Mouse (Mus musculus): Measurements from ENCODE around the gene Dop1a. TPM values are rescaled to one million over a fixed set of nuclear protein-coding genes. Genes with fewer than 3 reads are reported as not detected.

The Dop1a gene
- polyA plus RNA-seq, 1 experiment from 2014 or later: 15.3 TPM

DNA sequence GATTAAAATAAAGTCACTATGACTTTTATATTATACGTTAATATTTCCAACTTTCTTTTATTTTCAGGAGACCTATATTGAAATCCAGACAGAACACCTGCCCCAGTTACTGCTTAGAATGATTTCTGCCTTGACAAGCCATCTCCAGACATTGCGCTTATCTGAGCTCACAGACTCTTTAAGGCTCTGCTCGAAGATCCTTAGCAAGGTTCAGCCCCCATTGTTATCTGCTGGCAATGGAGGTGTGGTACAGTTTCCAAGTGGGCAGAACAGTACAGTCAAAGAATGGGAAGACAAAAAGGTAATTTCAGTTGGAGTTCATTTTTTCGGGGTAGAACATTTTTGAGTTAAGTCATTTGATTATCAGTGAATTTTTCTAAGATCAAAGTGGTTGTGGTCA, 40.5 kb downstream of the Dop1a start:
- no peak for ATAC-seq (ENCODE audit: insufficient number of reproducible peaks, insufficient read depth, low FRiP score, low TSS enrichment)
- H3K4me1 ChIP-seq: no peaks in the 10 kb centered on the region
- H3K9ac ChIP-seq: no peak overlapping the region
- no peaks in the 10 kb centered on the region for H3K9me3 ChIP-seq
- no peaks in the 10 kb centered on the region for H3K27me3 ChIP-seq
- WGBS: 84% methylated on average over 4 of the region's 4 CpGs
- no peaks in the 10 kb centered on the region; the same call in 1 of the 2 replicates for H3K36me3 ChIP-seq
- no peak overlapping the region for H3K4me2 ChIP-seq (replicated peaks)
- no peak overlapping the region for H3K4me3 ChIP-seq
- H3K27ac ChIP-seq: no peak overlapping the region

DNA sequence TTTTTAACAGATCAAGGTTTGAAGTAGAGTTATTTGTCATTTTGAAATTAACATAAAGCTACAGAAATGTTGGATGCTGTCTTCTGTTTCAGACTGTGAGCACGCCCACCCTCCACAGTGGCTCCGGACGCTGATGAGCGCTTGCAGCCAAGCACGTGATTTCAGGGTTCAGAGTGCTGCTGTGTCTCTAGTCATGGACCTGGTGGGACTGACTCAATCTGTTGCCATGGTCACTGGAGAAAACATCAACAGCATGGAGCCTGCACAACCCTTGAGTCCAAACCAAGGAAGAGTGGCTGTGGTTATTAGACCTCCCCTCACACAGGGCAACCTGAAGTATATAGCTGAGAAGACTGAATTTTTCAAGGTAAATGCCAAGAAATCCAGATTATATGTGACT, 46.8 kb downstream of the Dop1a start:
- 88% methylated on average over 5 of the region's 5 CpGs for WGBS
- no peak for ATAC-seq (ENCODE audit: insufficient number of reproducible peaks, insufficient read depth, low FRiP score, low TSS enrichment)
- peaks cover 18% of the 10 kb centered on the region for H3K36me3 ChIP-seq
- H3K4me2 ChIP-seq (replicated peaks): no peak overlapping the region
- no peak overlapping the region for H3K27ac ChIP-seq
- H3K27me3 ChIP-seq: no peaks in the 10 kb centered on the region
- no peaks in the 10 kb centered on the region for H3K4me1 ChIP-seq
- no peak overlapping the region for H3K9ac ChIP-seq
- no peaks in the 10 kb centered on the region for H3K9me3 ChIP-seq
- no peak overlapping the region for H3K4me3 ChIP-seq

DNA sequence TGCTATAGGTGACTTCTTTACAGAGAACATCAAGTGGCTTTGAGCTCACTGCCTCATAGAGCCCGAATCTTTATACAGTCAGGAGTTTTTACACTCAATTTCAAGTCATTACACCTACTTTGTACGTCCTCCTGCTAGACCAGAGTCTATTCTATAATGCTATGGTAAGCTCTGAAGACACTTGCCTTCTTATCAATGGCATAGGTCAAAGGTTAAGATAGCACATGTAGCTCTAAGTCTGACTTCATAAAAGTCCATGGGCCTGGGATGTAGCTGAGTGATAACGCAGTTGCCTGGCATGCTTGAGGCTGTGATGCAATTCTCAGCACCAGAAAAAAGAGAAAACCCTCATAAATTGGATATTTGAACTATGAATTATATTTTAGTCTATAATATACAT, 47.4 kb downstream of the Dop1a start:
- H3K4me1 ChIP-seq: no peaks in the 10 kb centered on the region
- no peak overlapping the region for H3K27ac ChIP-seq
- ATAC-seq (ENCODE audit: insufficient number of reproducible peaks, insufficient read depth, low FRiP score, low TSS enrichment): no peak
- no peak overlapping the region for H3K4me2 ChIP-seq (replicated peaks)
- 90% methylated on average over 3 of the region's 3 CpGs for WGBS
- no peak overlapping the region for H3K4me3 ChIP-seq
- no peaks in the 10 kb centered on the region for H3K27me3 ChIP-seq
- no peak overlapping the region for H3K9ac ChIP-seq
- peaks cover 18% of the 10 kb centered on the region for H3K36me3 ChIP-seq
- no peaks in the 10 kb centered on the region for H3K9me3 ChIP-seq

DNA sequence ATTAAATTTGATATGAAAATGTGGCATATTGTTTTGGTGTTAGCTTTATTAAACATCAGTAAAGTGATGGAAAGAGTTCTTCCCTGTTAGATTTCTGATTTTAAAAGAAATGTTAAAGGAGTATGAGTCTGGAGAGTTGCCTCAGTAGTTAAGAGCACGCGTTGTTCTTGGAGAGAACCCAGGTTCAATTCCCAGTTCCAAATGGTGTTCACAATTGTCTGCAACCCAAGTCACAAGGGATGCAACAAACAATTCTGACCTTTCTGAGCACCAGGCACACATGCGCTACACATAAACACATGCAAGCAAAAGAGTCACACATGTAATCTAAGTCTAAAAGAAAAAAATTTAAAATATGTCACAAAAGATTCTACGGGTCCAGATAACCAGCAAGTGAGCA, 47.8 kb downstream of the Dop1a start:
- Histone ChIP-seq H3K4me1 (no peaks in the 10 kb centered on the region), H3K36me3 (peaks cover 18% of the 10 kb centered on the region), H3K27ac (no peak overlapping the region), H3K4me3 (no peak overlapping the region), H3K27me3 (no peaks in the 10 kb centered on the region), H3K9ac (no peak overlapping the region), H3K4me2 (replicated peaks) (no peak overlapping the region), H3K9me3 (no peaks in the 10 kb centered on the region)
- ATAC-seq (ENCODE audit: insufficient number of reproducible peaks, insufficient read depth, low FRiP score, low TSS enrichment): no peak
- WGBS: 95% methylated on average over 4 of the region's 4 CpGs

DNA sequence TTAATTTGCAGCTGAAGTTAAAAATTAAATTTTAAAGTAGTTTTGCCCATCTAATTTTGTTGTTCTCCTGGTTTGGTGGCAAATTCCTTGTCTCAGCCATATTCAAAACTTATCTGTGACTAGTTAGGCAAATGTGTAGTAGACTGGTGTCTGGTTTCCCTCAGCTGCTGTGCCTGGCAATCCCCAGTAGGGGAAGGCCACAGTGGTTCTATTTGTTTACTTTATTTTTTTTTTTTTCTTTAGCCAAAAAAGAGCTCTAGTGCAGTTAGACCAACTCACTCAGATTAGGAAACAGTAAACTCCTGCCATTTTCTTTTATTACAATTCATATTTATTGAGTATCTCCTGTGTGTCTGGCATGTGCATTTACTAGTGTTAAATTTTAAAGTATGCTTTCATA, 55.4 kb downstream of the Dop1a start:
- Histone ChIP-seq H3K4me3 (no peak overlapping the region), H3K9me3 (no peaks in the 10 kb centered on the region), H3K27me3 (no peaks in the 10 kb centered on the region), H3K36me3 (peaks cover 17% of the 10 kb centered on the region), H3K4me2 (replicated peaks) (no peak overlapping the region), H3K4me1 (no peaks in the 10 kb centered on the region), H3K9ac (no peak overlapping the region), H3K27ac (no peak overlapping the region)
- no peak for ATAC-seq (ENCODE audit: insufficient number of reproducible peaks, insufficient read depth, low FRiP score, low TSS enrichment)

DNA sequence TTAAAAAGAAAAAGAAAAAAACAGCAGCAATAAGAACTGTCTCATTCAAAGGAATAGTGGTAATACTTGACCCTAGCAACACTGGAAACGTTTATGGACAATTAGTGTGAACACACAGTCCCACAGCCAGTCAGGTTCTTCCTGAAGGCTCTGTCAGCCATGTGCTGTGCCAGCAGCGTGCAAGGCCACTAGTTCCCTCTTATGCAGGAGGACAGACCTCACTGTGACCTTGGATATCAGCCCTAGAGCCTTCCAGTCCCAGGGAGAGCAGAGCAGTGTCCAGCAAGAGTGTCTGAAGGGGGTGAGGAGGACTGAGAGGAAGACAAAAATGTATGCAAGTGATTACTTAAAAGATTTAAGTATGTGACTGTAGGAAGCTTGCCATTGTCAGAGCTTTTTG, 58.6 kb downstream of the Dop1a start:
- ATAC-seq (ENCODE audit: insufficient number of reproducible peaks, insufficient read depth, low FRiP score, low TSS enrichment): no peak
- H3K27me3 ChIP-seq: no peaks in the 10 kb centered on the region
- H3K27ac ChIP-seq: no peak overlapping the region

DNA sequence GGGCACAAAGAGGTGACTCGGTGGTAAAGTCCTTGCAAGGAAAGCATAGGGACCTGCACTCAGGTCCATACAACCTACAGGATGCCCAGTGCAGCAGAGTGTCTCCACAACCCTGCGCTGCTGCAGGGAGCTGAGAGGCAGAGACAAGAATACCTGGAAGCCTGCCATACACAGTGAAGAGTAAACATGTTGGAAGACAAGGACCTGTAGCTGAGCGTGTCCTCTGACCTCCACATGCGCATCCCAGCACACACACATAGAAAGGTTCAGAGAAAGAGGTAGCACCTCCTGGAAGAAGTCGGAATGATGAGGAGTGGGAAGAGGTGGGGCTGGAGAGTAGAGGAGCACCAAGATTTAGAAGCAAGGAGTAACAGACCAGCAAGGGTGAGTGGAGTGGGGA, 67.1 kb downstream of the Dop1a start:
- WGBS: 88% methylated on average over 5 of the region's 5 CpGs
- ATAC-seq (ENCODE audit: insufficient number of reproducible peaks, insufficient read depth, low FRiP score, low TSS enrichment): no peak
- Histone ChIP-seq H3K4me3 (no peak overlapping the region), H3K9ac (no peak overlapping the region), H3K27ac (no peak overlapping the region), H3K36me3 (peaks cover 12% of the 10 kb centered on the region), H3K4me1 (no peaks in the 10 kb centered on the region), H3K27me3 (no peaks in the 10 kb centered on the region), H3K9me3 (no peaks in the 10 kb centered on the region), H3K4me2 (replicated peaks) (no peak overlapping the region)

More for the DNA sequence above, 58.6 kb downstream of the Dop1a start:
- WGBS: 35% methylated on average over 2 of the region's 2 CpGs
- Histone ChIP-seq H3K4me3 (no peak overlapping the region), H3K36me3 (peaks cover 18% of the 10 kb centered on the region), H3K4me2 (replicated peaks) (no peak overlapping the region), H3K4me1 (no peaks in the 10 kb centered on the region), H3K9me3 (no peaks in the 10 kb centered on the region), H3K9ac (no peak overlapping the region)

DNA sequence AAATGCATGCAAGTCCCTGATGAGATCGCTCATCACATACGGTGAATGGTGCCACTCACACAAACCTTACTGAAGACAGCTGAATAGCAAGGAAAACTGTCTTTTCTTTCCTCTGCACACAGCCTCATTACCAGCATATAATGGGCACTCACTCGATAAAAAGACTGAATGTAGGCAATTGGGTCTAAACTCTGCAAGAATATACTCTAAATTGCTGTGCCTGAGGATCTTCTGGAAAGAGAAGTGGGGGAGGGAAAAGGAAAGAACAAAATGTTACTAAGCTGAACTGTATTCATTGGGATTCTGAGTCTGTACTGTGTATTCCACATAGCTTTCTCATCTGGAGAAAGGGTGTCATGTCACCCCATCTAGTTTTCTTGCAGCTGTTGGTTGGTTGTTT, 76.5 kb downstream of the Dop1a start:
- no peaks in the 10 kb centered on the region for H3K4me1 ChIP-seq

DNA sequence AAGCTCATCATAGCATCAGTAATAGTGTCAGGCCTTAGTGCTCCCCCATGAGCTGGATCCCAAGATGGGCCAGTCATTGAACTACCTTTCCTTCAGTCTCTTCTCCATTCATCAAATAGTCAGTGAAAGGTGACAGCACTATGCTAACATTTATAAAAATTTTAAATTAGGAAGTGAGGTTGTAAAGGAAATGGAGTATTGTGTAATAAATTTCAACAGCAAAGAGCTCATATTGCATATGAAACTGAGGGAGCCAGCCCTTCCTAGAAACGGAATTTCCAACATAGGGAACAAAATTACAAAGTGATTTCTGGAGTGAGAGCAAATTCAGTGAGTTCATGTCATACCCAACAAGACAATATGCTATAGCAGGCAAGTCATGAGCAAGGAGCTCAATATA, 77.6 kb downstream of the Dop1a start:
- Histone ChIP-seq H3K9me3 (no peaks in the 10 kb centered on the region), H3K4me1 (no peaks in the 10 kb centered on the region), H3K4me2 (replicated peaks) (no peak overlapping the region), H3K27me3 (no peaks in the 10 kb centered on the region), H3K27ac (no peak overlapping the region), H3K36me3 (peaks cover 42% of the 10 kb centered on the region), H3K9ac (no peak overlapping the region), H3K4me3 (no peak overlapping the region)
- WGBS: 83% methylated on average over 1 of the region's 1 CpGs
- no peak for ATAC-seq (ENCODE audit: insufficient number of reproducible peaks, insufficient read depth, low FRiP score, low TSS enrichment)

More for the DNA sequence above, 76.5 kb downstream of the Dop1a start:
- no peaks in the 10 kb centered on the region for H3K27me3 ChIP-seq
- H3K36me3 ChIP-seq: peaks cover 34% of the 10 kb centered on the region
- 89% methylated on average over 3 of the region's 3 CpGs for WGBS
- no peak overlapping the region for H3K4me3 ChIP-seq
- no peak overlapping the region for H3K4me2 ChIP-seq (replicated peaks)
- H3K27ac ChIP-seq: no peak overlapping the region
- H3K9ac ChIP-seq: no peak overlapping the region
- no peak for ATAC-seq (ENCODE audit: insufficient number of reproducible peaks, insufficient read depth, low FRiP score, low TSS enrichment)
- no peaks in the 10 kb centered on the region for H3K9me3 ChIP-seq

DNA sequence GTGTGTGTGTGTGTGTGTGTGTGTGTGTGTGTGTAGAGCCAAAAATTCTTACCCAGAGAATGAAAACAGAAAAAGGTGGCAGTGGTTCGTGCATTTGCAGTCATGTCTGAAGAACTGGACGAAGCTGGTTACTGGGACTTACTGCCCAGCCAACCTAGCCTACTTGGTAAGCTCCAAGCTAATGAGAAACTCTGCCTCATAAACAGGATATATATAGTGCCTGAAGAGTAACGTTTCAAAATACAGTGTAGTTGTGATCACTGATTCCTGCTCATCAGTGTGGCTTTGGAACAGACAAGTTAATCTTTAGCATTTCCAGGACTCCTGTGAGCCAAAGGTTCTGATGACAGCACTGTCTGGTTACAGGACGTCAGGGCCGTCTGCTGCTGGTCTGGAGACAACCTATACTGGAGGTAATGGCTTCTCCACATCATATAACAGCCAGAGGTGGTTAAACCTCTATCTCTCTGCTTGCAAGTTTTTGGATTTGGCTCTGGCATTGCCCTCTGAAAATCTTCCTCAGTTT, 82.7 kb downstream of the Dop1a start:
- Histone ChIP-seq H3K4me3 (no peak overlapping the region), H3K36me3 (peaks cover 45% of the 10 kb centered on the region), H3K4me2 (replicated peaks) (no peak overlapping the region), H3K27ac (no peak overlapping the region), H3K27me3 (no peaks in the 10 kb centered on the region), H3K4me1 (no peaks in the 10 kb centered on the region), H3K9ac (no peak overlapping the region), H3K9me3 (no peaks in the 10 kb centered on the region)
- 85% methylated on average over 5 of the region's 5 CpGs for WGBS
- ATAC-seq (ENCODE audit: insufficient number of reproducible peaks, insufficient read depth, low FRiP score, low TSS enrichment): no peak

DNA sequence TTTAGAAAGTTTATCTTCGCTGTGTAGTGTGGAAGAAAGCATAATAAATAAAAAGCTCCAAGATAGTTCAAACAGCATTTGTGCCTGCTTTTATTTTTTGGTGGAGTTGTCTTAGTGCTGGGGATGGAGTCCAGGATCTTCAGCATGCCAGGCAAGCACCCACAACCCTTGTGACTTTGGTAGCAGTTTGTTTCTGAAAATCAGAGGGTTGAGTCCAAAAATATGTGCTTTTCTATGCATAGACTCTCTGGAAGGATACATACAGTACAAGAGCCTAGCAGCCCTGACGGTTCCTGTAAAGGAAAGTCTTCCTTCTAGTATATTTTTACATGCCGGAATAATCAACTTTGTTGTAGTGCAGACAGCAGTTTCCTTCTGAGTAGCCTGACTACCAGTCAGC, 83.8 kb downstream of the Dop1a start:
- no peaks in the 10 kb centered on the region for H3K27me3 ChIP-seq
- H3K4me3 ChIP-seq: no peak overlapping the region
- H3K9me3 ChIP-seq: no peaks in the 10 kb centered on the region
- H3K4me1 ChIP-seq: no peaks in the 10 kb centered on the region
- H3K27ac ChIP-seq: no peak overlapping the region
- no peak overlapping the region for H3K9ac ChIP-seq
- H3K4me2 ChIP-seq (replicated peaks): no peak overlapping the region
- WGBS: 89% methylated on average over 3 of the region's 3 CpGs
- H3K36me3 ChIP-seq: peaks cover 49% of the 10 kb centered on the region
- ATAC-seq (ENCODE audit: insufficient number of reproducible peaks, insufficient read depth, low FRiP score, low TSS enrichment): no peak

DNA sequence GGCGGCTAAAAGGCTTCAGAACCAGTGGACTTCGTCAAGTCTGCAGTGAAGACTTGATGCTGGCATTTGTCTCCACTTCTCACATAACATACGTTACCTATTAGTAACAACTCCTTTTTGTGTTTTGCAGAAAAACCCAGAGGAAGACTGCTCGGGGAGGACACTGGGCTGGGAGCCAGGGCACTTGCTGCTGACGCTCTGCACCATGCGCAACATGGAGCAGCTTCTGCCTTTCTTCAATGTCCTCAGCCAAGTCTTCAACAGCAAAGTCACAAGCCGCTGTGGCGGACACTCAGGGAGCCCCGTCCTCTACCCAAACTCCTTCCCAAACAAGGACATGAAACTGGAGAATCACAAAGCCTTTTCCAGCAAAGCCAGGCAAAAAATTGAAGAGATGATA, 86.9 kb downstream of the Dop1a start:
- Histone ChIP-seq H3K9ac (no peak overlapping the region), H3K36me3 (peaks cover 61% of the 10 kb centered on the region), H3K27ac (no peak overlapping the region), H3K9me3 (no peaks in the 10 kb centered on the region), H3K4me2 (replicated peaks) (no peak overlapping the region), H3K27me3 (no peaks in the 10 kb centered on the region), H3K4me3 (no peak overlapping the region), H3K4me1 (no peaks in the 10 kb centered on the region)
- ATAC-seq (ENCODE audit: insufficient number of reproducible peaks, insufficient read depth, low FRiP score, low TSS enrichment): no peak
- 80% methylated on average over 9 of the region's 9 CpGs for WGBS

DNA sequence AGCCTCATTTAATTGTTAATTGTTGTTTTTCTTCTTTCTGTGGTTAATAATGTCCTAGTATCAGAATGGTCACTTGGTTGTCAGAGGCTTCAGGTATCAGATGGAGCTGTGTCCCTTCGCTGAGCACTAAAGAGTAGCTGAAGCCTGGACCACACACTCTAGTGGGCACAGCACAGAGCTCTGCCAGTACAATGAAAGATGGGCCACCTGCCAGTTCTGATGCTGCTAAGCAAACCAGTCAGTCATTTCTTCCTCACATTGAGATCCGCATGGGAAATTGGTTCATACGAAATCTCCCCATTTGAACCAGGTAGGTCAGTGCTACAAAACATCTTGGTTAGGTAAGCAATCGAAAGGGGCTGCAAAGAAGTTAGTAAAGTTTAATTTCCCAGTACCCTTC, 87.7 kb downstream of the Dop1a start:
- 94% methylated on average over 4 of the region's 4 CpGs for WGBS
- Histone ChIP-seq H3K36me3 (peaks cover 64% of the 10 kb centered on the region), H3K4me2 (replicated peaks) (no peak overlapping the region), H3K9ac (no peak overlapping the region), H3K27me3 (no peaks in the 10 kb centered on the region), H3K9me3 (no peaks in the 10 kb centered on the region), H3K4me3 (no peak overlapping the region), H3K4me1 (no peaks in the 10 kb centered on the region), H3K27ac (no peak overlapping the region)
- ATAC-seq (ENCODE audit: insufficient number of reproducible peaks, insufficient read depth, low FRiP score, low TSS enrichment): no peak

Measured in embryonic facial prominence, embryonic 12.5 days (tissue).